8 mouse cellular contexts compared by ENCODE assay signal in genomic region chr19:5139640-5140039, GRCm38 (mm10). TPM values are rescaled to one million over a fixed set of nuclear protein-coding genes. Genes with fewer than 3 reads are reported as not detected.
A peak's percentile ranks its signal among the peaks of the same experiment; 100 is the strongest.
DNase-seq lines count a peak whose midpoint lies in the region; ATAC-seq and TF ChIP-seq lines count a peak whose summit lies in the region.

No protein-coding gene starts in this region.

- ATAC-seq in G1E (ENCODE audit: extremely low read depth, insufficient number of reproducible peaks, low FRiP score, poor library complexity, severe bottlenecking): no peak

- H3K4me3 ChIP-seq in heart, embryonic 10.5 days: no peak overlapping the region
- no peak overlapping the region for H3K4me3 ChIP-seq in G1E (ENCODE audit: low read depth, low read length)
- no peak overlapping the region for H3K4me3 ChIP-seq in gastrocnemius, adult 2 months

- H3K4me1 ChIP-seq in heart, embryonic 10.5 days: no peaks in the 10 kb centered on the region
- H3K4me1 ChIP-seq in G1E (ENCODE audit: insufficient read depth, low read depth, low read length): no peaks in the 10 kb centered on the region

- H3K9me3 ChIP-seq in heart, embryonic 10.5 days: no peaks in the 10 kb centered on the region
- H3K9me3 ChIP-seq in G1E (replicated peaks): no peaks in the 10 kb centered on the region

- no peak overlapping the region for H3K27ac ChIP-seq in heart, embryonic 10.5 days
- no peak overlapping the region for H3K27ac ChIP-seq in gastrocnemius, adult 2 months

- peaks cover 74% of the 10 kb centered on the region for H3K36me3 ChIP-seq in heart, embryonic 10.5 days
- H3K36me3 ChIP-seq in G1E (replicated peaks): peaks cover 97% of the 10 kb centered on the region

- 3% methylated on average over 2 of the region's 2 CpGs for WGBS in heart, embryonic 10.5 days

- DNase-seq in heart, adult 18-20 months: peak; percentile 27 to 79
- DNase-seq in heart, embryonic 10.5 days (ENCODE audit: low spot score): no peak
- DNase-seq in G1E (ENCODE audit: low spot score): peak; percentile 24
- DNase-seq in cerebellum, postnatal 10 days: peak; percentile 86 to 91
- DNase-seq in gastrocnemius, adult 2 months: peak; percentile 45
- DNase-seq in layer of hippocampus, adult 8-10 months (ENCODE audit: low spot score in 2 of 2): peak; percentile 44 to 68
- DNase-seq in lung, postnatal 4 days: peak; percentile 32 to 71
- DNase-seq in right cerebral cortex, postnatal 4 days: peak; percentile 52

- no peak for TF ChIP-seq CTCF in G1E (IDR thresholded peaks at IDR 0.05; ENCODE audit: low read depth, low read length)
- peak; percentile 73 for TF ChIP-seq CTCF in gastrocnemius, adult 2 months (IDR thresholded peaks at IDR 0.05)

- H3K27me3 ChIP-seq in heart, embryonic 10.5 days (ENCODE audit: insufficient read depth, poor library complexity, severe bottlenecking): no peaks in the 10 kb centered on the region
- H3K27me3 ChIP-seq in G1E (ENCODE audit: insufficient read depth, low read length): no peaks in the 10 kb centered on the region

- intact Hi-C loops in gastrocnemius, adult 2 months (cut with DNase I): loop anchor here (2.0 kb wide), 1 partner anchor 23 kb away; no protein-coding TSS in a partner anchor

RNA-seq across cellular contexts. Expression of gene Klc2, which starts 21.3 kb away (rescaled TPM):
- total RNA-seq in heart, adult 18-20 months (2021): 10 to 100 TPM; 48.9 to 54.0 TPM
- 23.7 and 27.0 TPM in 2 replicates for polyA plus RNA-seq in heart, embryonic 10.5 days (2016; fragmentation: Nextera tagmentation; extraction: Ambion mirVana)
- total RNA-seq in G1E (2014; fragmentation: Nextera tagmentation) (6.8 and 10.7 TPM in 2 replicates), G1E (2017) (2.6 and 3.4 TPM in 2 replicates)
- polyA plus RNA-seq in G1E (2012): 8.2 and 10.1 TPM in 2 replicates
- 10 to 100 TPM; 54.7 to 56.9 TPM for total RNA-seq in gastrocnemius, adult 2 months (2021)
- 100 to 1,000 TPM; 215 to 240 (median 227) TPM for total RNA-seq in layer of hippocampus, adult 8-10 months (2022)

RNA-seq across cellular contexts. Expression of gene Rab1b, which starts 32.8 kb away (rescaled TPM):
- total RNA-seq in heart, adult 18-20 months (2021): 100 to 1,000 TPM; 190 to 204 TPM
- 261 and 263 TPM in 2 replicates for polyA plus RNA-seq in heart, embryonic 10.5 days (2016; fragmentation: Nextera tagmentation; extraction: Ambion mirVana)
- total RNA-seq in G1E (2014; fragmentation: Nextera tagmentation): 35.9 and 47.6 TPM in 2 replicates
- total RNA-seq in G1E (2017): 90.4 and 109 TPM in 2 replicates
- polyA plus RNA-seq in G1E (2012): 195 and 231 TPM in 2 replicates
- total RNA-seq in gastrocnemius, adult 2 months (2021): 100 to 1,000 TPM; 112 to 128 TPM
- total RNA-seq in layer of hippocampus, adult 8-10 months (2022): 100 to 1,000 TPM; 154 to 165 (median 160) TPM

RNA-seq across cellular contexts. Expression of gene Cnih2, which starts 41.3 kb away (rescaled TPM):
- under 1 TPM in 1 of 2 experiments, not detected in 1; 0.31 TPM for total RNA-seq in heart, adult 18-20 months (2021)
- polyA plus RNA-seq in heart, embryonic 10.5 days (2016; fragmentation: Nextera tagmentation; extraction: Ambion mirVana): 4.6 and 12.7 TPM in 2 replicates
- total RNA-seq in G1E (2014; fragmentation: Nextera tagmentation) (0.53 and 2.1 TPM in 2 replicates), G1E (2017) (not detected in 2 replicates)
- 1.6 and 1.9 TPM in 2 replicates for polyA plus RNA-seq in G1E (2012)
- total RNA-seq in gastrocnemius, adult 2 months (2021): under 1 TPM in 1 of 2 experiments, not detected in 1; 0.17 TPM
- total RNA-seq in layer of hippocampus, adult 8-10 months (2022): 100 to 1,000 TPM; 417 to 436 (median 422) TPM

RNA-seq across cellular contexts. Expression of gene Yif1a, which starts 51.3 kb away (rescaled TPM):
- 100 to 1,000 TPM in 1 of 2 experiments, 10 to 100 TPM in 1; 97.6 to 104 TPM for total RNA-seq in heart, adult 18-20 months (2021)
- 94.9 and 104 TPM in 2 replicates for polyA plus RNA-seq in heart, embryonic 10.5 days (2016; fragmentation: Nextera tagmentation; extraction: Ambion mirVana)
- 44.2 and 55.9 TPM in 2 replicates for total RNA-seq in G1E (2014; fragmentation: Nextera tagmentation)
- total RNA-seq in G1E (2017): 12.8 and 19.7 TPM in 2 replicates
- polyA plus RNA-seq in G1E (2012): 11.3 and 11.5 TPM in 2 replicates
- 10 to 100 TPM; 41.2 to 53.8 TPM for total RNA-seq in gastrocnemius, adult 2 months (2021)
- total RNA-seq in layer of hippocampus, adult 8-10 months (2022): 10 to 100 TPM; 21.4 to 29.8 (median 25.9) TPM

RNA-seq across cellular contexts. Expression of gene Tmem151a, which starts 54.3 kb away (rescaled TPM):
- 1 to 10 TPM; 1.6 to 2.3 TPM for total RNA-seq in heart, adult 18-20 months (2021)
- 6.4 and 7.6 TPM in 2 replicates for polyA plus RNA-seq in heart, embryonic 10.5 days (2016; fragmentation: Nextera tagmentation; extraction: Ambion mirVana)
- not detected in 2 replicates for total RNA-seq in G1E (2014; fragmentation: Nextera tagmentation)
- 0.06 and 0.16 TPM in 2 replicates for total RNA-seq in G1E (2017)
- not detected in 2 replicates for polyA plus RNA-seq in G1E (2012)
- total RNA-seq in gastrocnemius, adult 2 months (2021): not detected
- 100 to 1,000 TPM; 104 to 117 (median 106) TPM for total RNA-seq in layer of hippocampus, adult 8-10 months (2022)

Comparison
In these comparisons a context has a peak if more than half of its experiments do, and no peak if none do; other contexts are left out.
1. RNA of gene Klc2, which starts 21.3 kb away (total RNA-seq): 215 to 240 TPM in layer of hippocampus, adult 8-10 months, 54.7 to 56.9 TPM in gastrocnemius, adult 2 months and 48.9 to 54.0 TPM in heart, adult 18-20 months; 2.6 to 10.7 TPM in G1E; every median in the first group is over 4 times any median in the second.
2. RNA of gene Cnih2, which starts 41.3 kb away (total RNA-seq): 417 to 436 TPM in layer of hippocampus, adult 8-10 months; 0.53 to 2.1 TPM in G1E, 0.31 TPM in heart, adult 18-20 months and 0.17 TPM in gastrocnemius, adult 2 months; every median in the first group is over 100 times any median in the second.